Mouse (Mus musculus): ENCODE data around the gene Dlgap5. TPM values are rescaled to one million over a fixed set of nuclear protein-coding genes. Genes with fewer than 3 reads are reported as not detected.

Gene Dlgap5
- polyA plus RNA-seq, 1 experiment from 2014 or later = 35.4 TPM

- 78% methylated on average over 9 of the region's 9 CpGs for WGBS
- ATAC-seq = no peak
- H3K4me3 ChIP-seq (replicated peaks) = no peak overlapping the region
Measured at GRCm38 (mm10) chr14:47361899-47362298, 56.3 kb downstream of the Dlgap5 start.

GRCm38 (mm10) chr14:47361418-47361817 lies 56.8 kb downstream of the Dlgap5 start:
- WGBS = 82% methylated on average over 2 of the region's 2 CpGs
- H3K27me3 ChIP-seq (replicated peaks) = no peaks in the 10 kb centered on the region
- no peak for ATAC-seq

More at GRCm38 (mm10) chr14:47361899-47362298, 56.3 kb downstream of the Dlgap5 start:
- Histone ChIP-seq H3K4me1 (replicated peaks) (peaks cover 6% of the 10 kb centered on the region), H3K9me3 (no peaks in the 10 kb centered on the region), H3K36me3 (no peaks in the 10 kb centered on the region), H3K4me2 (replicated peaks) (no peak overlapping the region), H3K27me3 (replicated peaks) (no peaks in the 10 kb centered on the region), H3K9ac (no peak overlapping the region), H3K27ac (no peak overlapping the region)

GRCm38 (mm10) chr14:47359610-47360009 lies 58.6 kb downstream of the Dlgap5 start:
- Histone ChIP-seq H3K4me2 (replicated peaks) (no peak overlapping the region), H3K4me3 (replicated peaks) (no peak overlapping the region), H3K9me3 (no peaks in the 10 kb centered on the region), H3K27ac (no peak overlapping the region), H3K27me3 (replicated peaks) (no peaks in the 10 kb centered on the region), H3K4me1 (replicated peaks) (0 out of 2 replicates have a peak, but pooled peaks cover 5% of the 10 kb centered on the region), H3K36me3 (no peaks in the 10 kb centered on the region), H3K9ac (no peak overlapping the region)
- 50% methylated on average over 3 of the region's 3 CpGs for WGBS
- ATAC-seq = no peak

More at GRCm38 (mm10) chr14:47361418-47361817, 56.8 kb downstream of the Dlgap5 start:
- Histone ChIP-seq H3K9me3 (no peaks in the 10 kb centered on the region), H3K4me1 (replicated peaks) (peaks cover 4% of the 10 kb centered on the region; the same call in 1 of the 2 replicates), H3K4me2 (replicated peaks) (no peak overlapping the region), H3K27ac (no peak overlapping the region), H3K36me3 (no peaks in the 10 kb centered on the region), H3K4me3 (replicated peaks) (no peak overlapping the region), H3K9ac (no peak overlapping the region)

GRCm38 (mm10) chr14:47356622-47357021 lies 61.6 kb downstream of the Dlgap5 start:
- H3K36me3 ChIP-seq = no peaks in the 10 kb centered on the region
- H3K4me2 ChIP-seq (replicated peaks) = no peak overlapping the region
- no peak for ATAC-seq
- H3K9me3 ChIP-seq = no peaks in the 10 kb centered on the region
- no peak overlapping the region for H3K27ac ChIP-seq
- 0 out of 2 replicates have a peak, but pooled peaks cover 5% of the 10 kb centered on the region for H3K4me1 ChIP-seq (replicated peaks)
- H3K4me3 ChIP-seq (replicated peaks) = no peak overlapping the region
- WGBS = 79% methylated on average over 3 of the region's 3 CpGs
- H3K9ac ChIP-seq = no peak overlapping the region
- no peaks in the 10 kb centered on the region for H3K27me3 ChIP-seq (replicated peaks)

- no peaks in the 10 kb centered on the region for H3K36me3 ChIP-seq
- no peaks in the 10 kb centered on the region for H3K27me3 ChIP-seq (replicated peaks)
- H3K4me1 ChIP-seq (replicated peaks) = 0 out of 2 replicates have a peak, but pooled peaks cover 5% of the 10 kb centered on the region
- 41% methylated on average over 5 of the region's 5 CpGs for WGBS
- H3K4me3 ChIP-seq (replicated peaks) = no peak overlapping the region
- no peak overlapping the region for H3K9ac ChIP-seq
- H3K27ac ChIP-seq = no peak overlapping the region
- 0 out of 2 replicates have a peak, but pooled peaks have one; percentile 65 for ATAC-seq
- no peaks in the 10 kb centered on the region for H3K9me3 ChIP-seq
- no peak overlapping the region for H3K4me2 ChIP-seq (replicated peaks)
Measured at GRCm38 (mm10) chr14:47354948-47355347, 63.3 kb downstream of the Dlgap5 start.

GRCm38 (mm10) chr14:47354111-47354577 lies 64.1 kb downstream of the Dlgap5 start:
- 57% methylated on average over 8 of the region's 8 CpGs for whole genome bisulfite sequencing
- no peak overlapping the region for H3K9ac ChIP-seq
- peak; percentile 81 for ATAC-seq

GRCm38 (mm10) chr14:47353240-47353639 lies 65.0 kb downstream of the Dlgap5 start:
- Histone ChIP-seq H3K36me3 (no peaks in the 10 kb centered on the region), H3K27ac (no peak overlapping the region), H3K9me3 (no peaks in the 10 kb centered on the region), H3K9ac (no peak overlapping the region), H3K4me1 (replicated peaks) (0 out of 2 replicates have a peak, but pooled peaks cover 5% of the 10 kb centered on the region), H3K27me3 (replicated peaks) (no peaks in the 10 kb centered on the region), H3K4me3 (replicated peaks) (no peak overlapping the region), H3K4me2 (replicated peaks) (no peak overlapping the region)
- no peak for ATAC-seq
- 71% methylated on average over 4 of the region's 4 CpGs for WGBS

More at GRCm38 (mm10) chr14:47354111-47354577, 64.1 kb downstream of the Dlgap5 start:
- Histone ChIP-seq H3K4me2 (replicated peaks) (no peak overlapping the region), H3K27ac (no peak overlapping the region), H3K4me3 (replicated peaks) (no peak overlapping the region), H3K36me3 (no peaks in the 10 kb centered on the region), H3K9me3 (no peaks in the 10 kb centered on the region), H3K27me3 (replicated peaks) (no peaks in the 10 kb centered on the region), H3K4me1 (replicated peaks) (0 out of 2 replicates have a peak, but pooled peaks cover 5% of the 10 kb centered on the region)

- Histone ChIP-seq H3K4me1 (replicated peaks) (0 out of 2 replicates have a peak, but pooled peaks cover 5% of the 10 kb centered on the region), H3K27ac (no peak overlapping the region), H3K9ac (no peak overlapping the region), H3K36me3 (no peaks in the 10 kb centered on the region), H3K4me3 (replicated peaks) (no peak overlapping the region), H3K27me3 (replicated peaks) (no peaks in the 10 kb centered on the region), H3K9me3 (no peaks in the 10 kb centered on the region), H3K4me2 (replicated peaks) (no peak overlapping the region)
- ATAC-seq = no peak
- WGBS = 86% methylated on average over 10 of the region's 10 CpGs
Measured at GRCm38 (mm10) chr14:47352272-47352671, 65.9 kb downstream of the Dlgap5 start.

GRCm38 (mm10) chr14:47350974-47351373 lies 67.2 kb downstream of the Dlgap5 start:
- 87% methylated on average over 2 of the region's 2 CpGs for WGBS
- H3K9ac ChIP-seq = no peak overlapping the region

GRCm38 (mm10) chr14:47346715-47347114 lies 71.5 kb downstream of the Dlgap5 start:
- H3K36me3 ChIP-seq = no peaks in the 10 kb centered on the region
- WGBS = 78% methylated on average over 1 of the region's 1 CpGs
- no peaks in the 10 kb centered on the region for H3K9me3 ChIP-seq
- no peak overlapping the region for H3K27ac ChIP-seq
- H3K4me3 ChIP-seq (replicated peaks) = no peak overlapping the region
- no peaks in the 10 kb centered on the region for H3K4me1 ChIP-seq (replicated peaks)
- H3K9ac ChIP-seq = no peak overlapping the region
- H3K4me2 ChIP-seq (replicated peaks) = no peak overlapping the region
- no peaks in the 10 kb centered on the region for H3K27me3 ChIP-seq (replicated peaks)
- ATAC-seq = peak; percentile 87

More at GRCm38 (mm10) chr14:47350974-47351373, 67.2 kb downstream of the Dlgap5 start:
- Histone ChIP-seq H3K9me3 (no peaks in the 10 kb centered on the region), H3K27me3 (replicated peaks) (no peaks in the 10 kb centered on the region), H3K27ac (no peak overlapping the region), H3K4me3 (replicated peaks) (no peak overlapping the region), H3K4me2 (replicated peaks) (no peak overlapping the region), H3K36me3 (no peaks in the 10 kb centered on the region), H3K4me1 (replicated peaks) (0 out of 2 replicates have a peak, but pooled peaks cover 5% of the 10 kb centered on the region)
- ATAC-seq = no peak

- ATAC-seq = 0 out of 2 replicates have a peak, but pooled peaks have one; percentile 33
Measured at GRCm38 (mm10) chr14:47341811-47342291, 76.4 kb downstream of the Dlgap5 start.

GRCm38 (mm10) chr14:47340231-47340925 lies 77.8 kb downstream of the Dlgap5 start:
- H3K9me3 ChIP-seq = no peaks in the 10 kb centered on the region
- H3K9ac ChIP-seq = no peak overlapping the region
- H3K27me3 ChIP-seq (replicated peaks) = no peaks in the 10 kb centered on the region
- no peak for ATAC-seq
- H3K36me3 ChIP-seq = no peaks in the 10 kb centered on the region
- H3K4me3 ChIP-seq (replicated peaks) = no peak overlapping the region
- H3K27ac ChIP-seq = no peak overlapping the region
- no peak overlapping the region for H3K4me2 ChIP-seq (replicated peaks)
- 87% methylated on average over 10 of the region's 10 CpGs for WGBS
- H3K4me1 ChIP-seq (replicated peaks) = no peaks in the 10 kb centered on the region

More at GRCm38 (mm10) chr14:47341811-47342291, 76.4 kb downstream of the Dlgap5 start:
- Histone ChIP-seq H3K4me2 (replicated peaks) (no peak overlapping the region), H3K27me3 (replicated peaks) (no peaks in the 10 kb centered on the region), H3K9ac (no peak overlapping the region), H3K36me3 (no peaks in the 10 kb centered on the region), H3K9me3 (no peaks in the 10 kb centered on the region), H3K27ac (no peak overlapping the region), H3K4me1 (replicated peaks) (no peaks in the 10 kb centered on the region), H3K4me3 (replicated peaks) (no peak overlapping the region)
- whole genome bisulfite sequencing = 69% methylated on average over 4 of the region's 4 CpGs
